Mouse (Mus musculus) liver, embryonic 16.5 days (tissue): ENCODE results near the gene Ankfn1. TPM values are rescaled to one million over a fixed set of nuclear protein-coding genes. Genes with fewer than 3 reads are reported as not detected.

Source experiments
- ATAC-seq: fragments of 200-750 bp; cut with Nextera tagmentation; 2 replicates; pipeline ENCODE4 v1.8.0; 2017; ENCODE audit warnings: low read depth, mild to moderate bottlenecking, moderate number of reproducible peaks, moderate library complexity
- H3K27ac ChIP-seq: fragments of 300-500 bp; sonication (generic); 2 replicates; pipeline ENCODE4 v1.5.1; 2014; ENCODE audit warnings: mild to moderate bottlenecking, low read length
- H3K27me3 ChIP-seq: fragments of 300-500 bp; sonication (generic); 2 replicates; pipeline ENCODE4 v1.6.1; 2014; ENCODE audit warnings: low read depth, low read length, mixed read lengths; ENCODE audit not compliant: control insufficient read depth, insufficient read depth
- H3K36me3 ChIP-seq: fragments of 300-500 bp; sonication (generic); 2 replicates; pipeline ENCODE4 v1.6.1; 2014; ENCODE audit warnings: mild to moderate bottlenecking; ENCODE audit not compliant: control insufficient read depth, insufficient read depth
- H3K4me1 ChIP-seq: fragments of 300-500 bp; sonication (generic); 2 replicates; pipeline ENCODE4 v1.6.1; 2014; ENCODE audit warnings: low read depth, low read length, mixed read lengths; ENCODE audit not compliant: control insufficient read depth
- H3K4me2 ChIP-seq: fragments of 300-500 bp; sonication (generic); 2 replicates; pipeline ENCODE4 v1.6.1; 2014; ENCODE audit warnings: low read depth, low read length, mixed read lengths
- H3K4me3 ChIP-seq: fragments of 300-500 bp; sonication (generic); 2 replicates; pipeline ENCODE4 v1.5.1; 2014; ENCODE audit warnings: low read depth, mild to moderate bottlenecking, low read length
- H3K9ac ChIP-seq: fragments of 300-500 bp; sonication (generic); 2 replicates; pipeline ENCODE4 v1.6.1; 2014; ENCODE audit warnings: low read depth, low read length
- H3K9me3 ChIP-seq: fragments of 300-500 bp; sonication (generic); replicated peaks from 2 replicates; pipeline ENCODE4 v1.6.1; 2016; ENCODE audit warnings: low read length; ENCODE audit not compliant: control insufficient read depth
- WGBS: fragments of 180-500 bp; shearing (Covaris S2); extraction: QIAGEN DNeasy Blood & Tissue Kit; methylation state at CpG from one replicate; pipeline ENCODE4 v1.1.7; 2014; ENCODE audit not compliant: insufficient replicate concordance; 5-methylcytosine and 5-hydroxymethylcytosine counted together
- polyA plus RNA-seq: library from polyadenylated mRNA; unstranded; fragments of >200 nt; fragmentation: Nextera tagmentation; extraction: Ambion mirVana; gene quantifications from 2 replicates; pipeline ENCODE4 v1.2.1, GENCODE M21; 2015

Ankfn1 gene
- polyA plus RNA-seq, 1 experiment from 2014 or later: not detected

GRCm38 (mm10) chr11:89538376-89538775 is 239.1 kb downstream of the Ankfn1 start:
- no peaks in the 10 kb centered on the region for H3K36me3 ChIP-seq
- no peak for ATAC-seq
- no peak overlapping the region for H3K9ac ChIP-seq
- H3K9me3 ChIP-seq: no peaks in the 10 kb centered on the region
- no peak overlapping the region for H3K4me2 ChIP-seq
- no peaks in the 10 kb centered on the region for H3K27me3 ChIP-seq
- no peak overlapping the region for H3K27ac ChIP-seq
- WGBS: 67% methylated on average over 8 of the region's 8 CpGs
- no peaks in the 10 kb centered on the region for H3K4me1 ChIP-seq
- H3K4me3 ChIP-seq: no peak overlapping the region

GRCm38 (mm10) chr11:89527800-89528430 is 249.5 kb downstream of the Ankfn1 start:
- no peak for ATAC-seq
- Histone ChIP-seq H3K4me1 (no peaks in the 10 kb centered on the region), H3K9me3 (no peaks in the 10 kb centered on the region), H3K4me3 (no peak overlapping the region), H3K4me2 (no peak overlapping the region), H3K36me3 (no peaks in the 10 kb centered on the region), H3K27ac (no peak overlapping the region), H3K27me3 (no peaks in the 10 kb centered on the region), H3K9ac (no peak overlapping the region)
- WGBS: 65% methylated on average over 4 of the region's 4 CpGs

DNA sequence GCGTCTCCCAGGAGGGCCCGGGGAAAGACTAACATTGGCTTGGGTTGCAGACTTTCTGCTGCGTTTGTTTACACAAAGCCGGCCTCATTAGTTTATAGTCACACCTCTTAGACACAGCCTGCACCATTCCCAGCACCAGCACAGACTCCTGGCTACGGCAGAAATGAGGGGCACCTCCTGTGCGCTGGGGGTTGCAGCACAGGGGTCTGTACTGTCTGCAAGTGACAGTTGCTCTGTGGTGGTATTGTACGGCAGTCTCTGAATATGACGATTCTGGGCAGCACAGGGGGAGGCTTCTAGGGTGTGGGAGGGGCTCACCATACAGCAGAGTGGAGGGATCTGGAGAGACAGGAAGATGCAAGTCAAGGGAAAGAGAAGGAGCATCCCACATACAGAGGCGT is 262.0 kb downstream of the Ankfn1 start:
- H3K9me3 ChIP-seq: no peaks in the 10 kb centered on the region
- H3K4me3 ChIP-seq: no peak overlapping the region
- no peak overlapping the region for H3K27ac ChIP-seq
- no peaks in the 10 kb centered on the region for H3K36me3 ChIP-seq
- no peaks in the 10 kb centered on the region for H3K27me3 ChIP-seq
- 27% methylated on average over 9 of the region's 9 CpGs for WGBS
- no peaks in the 10 kb centered on the region for H3K4me1 ChIP-seq
- no peak for ATAC-seq
- H3K9ac ChIP-seq: no peak overlapping the region
- H3K4me2 ChIP-seq: no peak overlapping the region

DNA sequence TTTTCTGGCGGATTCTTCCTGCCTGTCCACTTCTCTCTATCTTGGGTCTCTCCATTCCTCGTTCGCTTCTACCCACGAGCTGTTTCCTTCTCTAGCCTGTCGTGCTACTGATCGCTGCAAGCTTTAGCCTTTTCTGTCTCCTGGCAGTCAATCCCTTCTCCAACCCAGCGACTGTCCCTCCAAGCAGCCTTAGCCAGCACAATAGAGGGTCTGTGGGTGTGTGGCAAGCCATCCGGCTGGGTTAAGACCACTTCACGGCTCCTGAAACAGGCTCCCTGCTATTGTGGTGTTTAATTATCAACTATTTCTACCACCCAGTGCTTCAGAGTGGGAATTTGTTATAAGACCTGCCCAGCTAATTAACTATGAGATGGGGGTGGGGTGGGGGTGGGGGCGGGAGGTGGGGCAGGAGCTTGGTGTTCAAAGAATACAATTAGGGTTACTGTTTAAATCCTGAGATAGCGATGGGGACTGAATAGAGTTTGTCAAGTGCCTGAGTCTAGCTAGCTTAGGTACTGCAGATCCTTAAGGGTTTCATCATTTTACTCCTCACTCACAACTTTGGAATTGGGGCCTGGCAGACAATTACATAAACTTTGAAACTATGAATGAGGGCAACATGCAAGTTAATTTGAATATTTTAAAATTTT is 268.7 kb downstream of the Ankfn1 start:
- no peak overlapping the region for H3K27ac ChIP-seq
- H3K4me2 ChIP-seq: no peak overlapping the region
- H3K36me3 ChIP-seq: no peaks in the 10 kb centered on the region
- ATAC-seq: no peak
- H3K27me3 ChIP-seq: no peaks in the 10 kb centered on the region
- H3K4me3 ChIP-seq: no peak overlapping the region
- H3K9ac ChIP-seq: no peak overlapping the region
- H3K9me3 ChIP-seq: no peaks in the 10 kb centered on the region
- no peaks in the 10 kb centered on the region for H3K4me1 ChIP-seq
- 27% methylated on average over 11 of the region's 11 CpGs for WGBS

- no peaks in the 10 kb centered on the region for H3K4me1 ChIP-seq
- no peak overlapping the region for H3K4me3 ChIP-seq
- no peak overlapping the region for H3K27ac ChIP-seq
- H3K27me3 ChIP-seq: no peaks in the 10 kb centered on the region
- H3K9ac ChIP-seq: no peak overlapping the region
- no peak overlapping the region for H3K4me2 ChIP-seq
- H3K36me3 ChIP-seq: no peaks in the 10 kb centered on the region
- no peak for ATAC-seq
- WGBS: 58% methylated on average over 11 of the region's 11 CpGs
- H3K9me3 ChIP-seq: no peaks in the 10 kb centered on the region
Observed at GRCm38 (mm10) chr11:89506595-89507245, 270.7 kb downstream of the Ankfn1 start.

- ATAC-seq: no peak
- no peaks in the 10 kb centered on the region for H3K36me3 ChIP-seq
- H3K9ac ChIP-seq: no peak overlapping the region
- 72% methylated on average over 7 of the region's 7 CpGs for WGBS
- no peaks in the 10 kb centered on the region for H3K27me3 ChIP-seq
- no peaks in the 10 kb centered on the region for H3K4me1 ChIP-seq
- no peaks in the 10 kb centered on the region for H3K9me3 ChIP-seq
- no peak overlapping the region for H3K4me3 ChIP-seq
- no peak overlapping the region for H3K4me2 ChIP-seq
- no peak overlapping the region for H3K27ac ChIP-seq
Observed at GRCm38 (mm10) chr11:89505046-89505445, 272.4 kb downstream of the Ankfn1 start.

GRCm38 (mm10) chr11:89501796-89502195 is 275.7 kb downstream of the Ankfn1 start:
- no peaks in the 10 kb centered on the region for H3K36me3 ChIP-seq
- H3K27ac ChIP-seq: no peak overlapping the region
- no peak for ATAC-seq
- H3K9ac ChIP-seq: no peak overlapping the region
- no peaks in the 10 kb centered on the region for H3K9me3 ChIP-seq
- no peak overlapping the region for H3K4me2 ChIP-seq
- WGBS: 70% methylated on average over 7 of the region's 7 CpGs
- no peak overlapping the region for H3K4me3 ChIP-seq
- no peaks in the 10 kb centered on the region for H3K27me3 ChIP-seq
- no peaks in the 10 kb centered on the region for H3K4me1 ChIP-seq

DNA sequence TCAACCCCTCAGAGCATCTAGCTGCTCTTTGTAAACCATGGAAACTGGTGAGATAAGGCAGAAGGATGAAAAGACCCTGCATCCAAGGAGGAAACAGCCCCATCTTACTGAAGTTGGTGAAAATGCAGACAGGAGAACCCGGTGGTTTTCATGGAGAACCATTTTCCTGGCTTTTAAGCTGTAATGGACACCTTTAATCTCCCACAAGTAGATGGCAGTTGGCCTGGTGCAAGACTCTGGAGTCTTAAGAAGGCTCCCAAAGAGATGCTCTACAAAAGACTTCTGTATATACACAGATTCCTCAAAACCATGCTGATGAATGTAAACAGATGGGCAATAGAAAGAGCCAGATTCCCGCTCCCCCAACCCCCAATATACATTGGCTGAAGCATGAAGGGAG is 276.5 kb downstream of the Ankfn1 start:
- Histone ChIP-seq H3K27ac (no peak overlapping the region), H3K4me2 (no peak overlapping the region), H3K4me1 (no peaks in the 10 kb centered on the region), H3K36me3 (no peaks in the 10 kb centered on the region), H3K9me3 (no peaks in the 10 kb centered on the region), H3K4me3 (no peak overlapping the region), H3K9ac (no peak overlapping the region), H3K27me3 (no peaks in the 10 kb centered on the region)
- no peak for ATAC-seq
- WGBS: 54% methylated on average over 2 of the region's 2 CpGs

DNA sequence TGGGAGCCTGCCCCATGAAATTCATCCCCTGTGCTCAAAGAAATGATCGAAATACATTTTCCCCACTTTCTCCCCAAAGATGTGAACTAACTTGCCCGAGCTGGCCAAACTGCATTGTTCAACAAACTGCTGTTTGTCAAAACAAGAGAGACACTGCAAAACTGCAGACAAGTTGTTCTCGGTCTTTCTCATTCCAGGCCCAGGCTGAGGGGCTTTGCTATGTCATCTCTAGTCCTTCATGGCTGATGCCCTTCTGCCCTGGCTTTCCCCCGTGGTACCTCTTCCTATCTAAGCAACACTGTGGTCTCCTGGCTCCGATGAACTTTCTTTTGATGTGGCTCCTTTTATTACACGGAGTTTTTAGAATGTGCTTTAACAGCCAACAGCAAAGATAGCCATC is 296.4 kb downstream of the Ankfn1 start:
- H3K4me3 ChIP-seq: no peak overlapping the region
- H3K9ac ChIP-seq: no peak overlapping the region
- 32% methylated on average over 6 of the region's 6 CpGs for WGBS
- H3K4me2 ChIP-seq: no peak overlapping the region
- no peak overlapping the region for H3K27ac ChIP-seq
- H3K9me3 ChIP-seq: no peaks in the 10 kb centered on the region; the same call in 1 of the 2 replicates
- H3K36me3 ChIP-seq: no peaks in the 10 kb centered on the region
- H3K27me3 ChIP-seq: no peaks in the 10 kb centered on the region
- no peak for ATAC-seq
- H3K4me1 ChIP-seq: no peaks in the 10 kb centered on the region
